Mouse (Mus musculus) hindbrain, postnatal 0 days (tissue): ENCODE measurements around the gene Ctbp1. TPM values are rescaled to one million over a fixed set of nuclear protein-coding genes. Genes with fewer than 3 reads are reported as not detected.
A peak's percentile ranks its signal among the peaks of the same experiment; 100 is the strongest.

Source experiments
- ATAC-seq: fragments of 200-750 bp; cut with Nextera tagmentation; 2 replicates; pipeline ENCODE4 v1.8.0; 2017; ENCODE audit warnings: mild to moderate bottlenecking, moderate TSS enrichment, moderate library complexity
- DNase-seq: peaks from one replicate; pipeline ENCODE4 v3.0.0-alpha.2; 2015; ENCODE audit warnings: low spot score
- H3K27ac ChIP-seq: fragments of 300-500 bp; sonication (generic); 2 replicates; pipeline ENCODE4 v1.5.1; 2014; ENCODE audit warnings: mild to moderate bottlenecking
- H3K27me3 ChIP-seq: fragments of 300-500 bp; sonication (generic); 2 replicates; pipeline ENCODE4 v1.6.1; 2014; ENCODE audit warnings: low read length, mixed read lengths; ENCODE audit not compliant: insufficient read depth
- H3K36me3 ChIP-seq: fragments of 300-500 bp; sonication (generic); 2 replicates; pipeline ENCODE4 v1.6.1; 2014; ENCODE audit warnings: low read length, mixed read lengths; ENCODE audit not compliant: insufficient read depth
- H3K4me1 ChIP-seq: fragments of 300-500 bp; sonication (generic); 2 replicates; pipeline ENCODE4 v1.6.1; 2014; ENCODE audit warnings: antibody characterized with exemption, low read length, mixed read lengths; ENCODE audit not compliant: insufficient read depth
- H3K4me2 ChIP-seq: fragments of 300-500 bp; sonication (generic); 2 replicates; pipeline ENCODE4 v1.6.1; 2014; ENCODE audit warnings: low read depth, mild to moderate bottlenecking, low read length, moderate library complexity, mixed read lengths
- H3K4me3 ChIP-seq: fragments of 300-500 bp; sonication (generic); 2 replicates; pipeline ENCODE4 v1.5.1; 2014; ENCODE audit warnings: low read length
- H3K9ac ChIP-seq: fragments of 300-500 bp; sonication (generic); replicated peaks from 2 replicates; pipeline ENCODE4 v1.6.1; 2014; ENCODE audit warnings: mild to moderate bottlenecking, low read length, moderate library complexity, mixed read lengths
- H3K9me3 ChIP-seq: fragments of 300-500 bp; sonication (generic); 2 replicates; pipeline ENCODE4 v1.6.1; 2016; ENCODE audit warnings: low read length, mixed read lengths
- CTCF ChIP-seq: IDR thresholded peaks from 2 replicates; pipeline ENCODE4 v1.5.1; 2016; ENCODE audit warnings: antibody characterized with exemption, control low read depth, low read depth
- WGBS: fragments of 180-500 bp; shearing (Covaris S2); extraction: QIAGEN DNeasy Blood & Tissue Kit; methylation state at CpG from one replicate; pipeline ENCODE4 v1.1.7; 2014; 5-methylcytosine and 5-hydroxymethylcytosine counted together
- polyA plus RNA-seq: library from polyadenylated mRNA; unstranded; fragments of >200 nt; fragmentation: Nextera tagmentation; extraction: Ambion mirVana; gene quantifications from 2 replicates; pipeline ENCODE4 v1.2.1, GENCODE M21; 2015
- total RNA-seq: library from RNA; depleted of rRNA; stranded (reverse); fragments of >200 nt; gene quantifications from 2 replicates; pipeline ENCODE4 v1.2.3, GENCODE M21; 2014

Ctbp1 gene
- total and polyA plus RNA-seq, 2 experiments from 2014 or later = 378 to 519 TPM

GRCm38 (mm10) chr5:33222841-33223744 lies 51.7 kb downstream of the Ctbp1 start:
- Histone ChIP-seq H3K4me2 (no peak overlapping the region), H3K27me3 (no peaks in the 10 kb centered on the region), H3K9me3 (no peaks in the 10 kb centered on the region), H3K9ac (no peak overlapping the region), H3K27ac (no peak overlapping the region; the same call in 1 of the 2 replicates), H3K4me1 (peaks cover 12% of the 10 kb centered on the region; the same call in 1 of the 2 replicates), H3K36me3 (no peaks in the 10 kb centered on the region), H3K4me3 (no peak overlapping the region)
- no peak for TF ChIP-seq CTCF
- 75% methylated on average over 9 of the region's 9 CpGs for WGBS
- ATAC-seq (no peak), DNase-seq (no peak)

GRCm38 (mm10) chr5:33222389-33222788 lies 52.4 kb downstream of the Ctbp1 start:
- H3K9ac ChIP-seq = no peak overlapping the region
- no peaks in the 10 kb centered on the region for H3K36me3 ChIP-seq
- no peak overlapping the region for H3K4me2 ChIP-seq
- peaks cover 14% of the 10 kb centered on the region; the same call in 1 of the 2 replicates for H3K4me1 ChIP-seq
- no peak for TF ChIP-seq CTCF
- H3K27ac ChIP-seq = no peak overlapping the region
- WGBS = 79% methylated on average over 6 of the region's 6 CpGs
- H3K9me3 ChIP-seq = no peaks in the 10 kb centered on the region
- no peak overlapping the region for H3K4me3 ChIP-seq
- ATAC-seq = no peak
- no peak for DNase-seq
- no peaks in the 10 kb centered on the region for H3K27me3 ChIP-seq

- Histone ChIP-seq H3K4me1 (peaks cover 14% of the 10 kb centered on the region; the same call in 1 of the 2 replicates), H3K9ac (no peak overlapping the region), H3K27ac (peak overlapping the region; percentile 29; the same call in 1 of the 2 replicates), H3K27me3 (no peaks in the 10 kb centered on the region), H3K4me2 (no peak overlapping the region), H3K4me3 (no peak overlapping the region), H3K9me3 (no peaks in the 10 kb centered on the region), H3K36me3 (no peaks in the 10 kb centered on the region)
- ATAC-seq (peak; percentile 77), DNase-seq (peak; percentile 74)
- WGBS = 55% methylated on average over 10 of the region's 10 CpGs
- no peak for TF ChIP-seq CTCF
Measured at GRCm38 (mm10) chr5:33220350-33221044, 54.3 kb downstream of the Ctbp1 start.

GRCm38 (mm10) chr5:33219831-33220230 lies 55.0 kb downstream of the Ctbp1 start:
- no peak overlapping the region for H3K27ac ChIP-seq
- H3K36me3 ChIP-seq = no peaks in the 10 kb centered on the region
- no peak for DNase-seq
- no peak overlapping the region for H3K9ac ChIP-seq
- no peak overlapping the region for H3K4me2 ChIP-seq
- H3K4me3 ChIP-seq = no peak overlapping the region
- no peaks in the 10 kb centered on the region for H3K9me3 ChIP-seq
- ATAC-seq = no peak
- 85% methylated on average over 4 of the region's 4 CpGs for WGBS
- peaks cover 14% of the 10 kb centered on the region; the same call in 1 of the 2 replicates for H3K4me1 ChIP-seq
- no peak for TF ChIP-seq CTCF
- H3K27me3 ChIP-seq = no peaks in the 10 kb centered on the region

- Histone ChIP-seq H3K4me3 (no peak overlapping the region), H3K9ac (no peak overlapping the region), H3K4me1 (peaks cover 14% of the 10 kb centered on the region; the same call in 1 of the 2 replicates), H3K9me3 (no peaks in the 10 kb centered on the region), H3K4me2 (no peak overlapping the region), H3K27ac (peak overlapping the region; percentile 5; the same call in 1 of the 2 replicates), H3K36me3 (no peaks in the 10 kb centered on the region), H3K27me3 (no peaks in the 10 kb centered on the region)
- TF ChIP-seq CTCF = no peak; the same call in 1 of the 2 replicates
- DNase-seq = no peak
- ATAC-seq = no peak
- 68% methylated on average over 20 of the region's 20 CpGs for WGBS
Measured at GRCm38 (mm10) chr5:33218746-33219449, 55.9 kb downstream of the Ctbp1 start.

- Histone ChIP-seq H3K9ac (no peak within 1 kb of the TSS), H3K4me3 (no peak within 1 kb of the TSS), H3K27me3 (no peaks in the 10 kb centered on the region), H3K27ac (peak within 1 kb of the TSS; percentile 5; the same call in 1 of the 2 replicates), H3K36me3 (no peaks in the 10 kb centered on the region), H3K9me3 (no peaks in the 10 kb centered on the region), H3K4me2 (no peak within 1 kb of the TSS), H3K4me1 (peaks cover 14% of the 10 kb centered on the region; the same call in 1 of the 2 replicates)
- no peak for TF ChIP-seq CTCF
- DNase-seq (no peak), ATAC-seq (no peak)
- WGBS = 34% methylated on average over 5 of the region's 5 CpGs
Measured at GRCm38 (mm10) chr5:33218081-33218480, 56.7 kb downstream of the Ctbp1 start, which contains the start of gene Spon2. Gene Spon2 (minus strand): TSS chr5:33218455.
